Mouse (Mus musculus): ENCODE measurements around the gene Dleu7.

Dleu7 gene

DNA sequence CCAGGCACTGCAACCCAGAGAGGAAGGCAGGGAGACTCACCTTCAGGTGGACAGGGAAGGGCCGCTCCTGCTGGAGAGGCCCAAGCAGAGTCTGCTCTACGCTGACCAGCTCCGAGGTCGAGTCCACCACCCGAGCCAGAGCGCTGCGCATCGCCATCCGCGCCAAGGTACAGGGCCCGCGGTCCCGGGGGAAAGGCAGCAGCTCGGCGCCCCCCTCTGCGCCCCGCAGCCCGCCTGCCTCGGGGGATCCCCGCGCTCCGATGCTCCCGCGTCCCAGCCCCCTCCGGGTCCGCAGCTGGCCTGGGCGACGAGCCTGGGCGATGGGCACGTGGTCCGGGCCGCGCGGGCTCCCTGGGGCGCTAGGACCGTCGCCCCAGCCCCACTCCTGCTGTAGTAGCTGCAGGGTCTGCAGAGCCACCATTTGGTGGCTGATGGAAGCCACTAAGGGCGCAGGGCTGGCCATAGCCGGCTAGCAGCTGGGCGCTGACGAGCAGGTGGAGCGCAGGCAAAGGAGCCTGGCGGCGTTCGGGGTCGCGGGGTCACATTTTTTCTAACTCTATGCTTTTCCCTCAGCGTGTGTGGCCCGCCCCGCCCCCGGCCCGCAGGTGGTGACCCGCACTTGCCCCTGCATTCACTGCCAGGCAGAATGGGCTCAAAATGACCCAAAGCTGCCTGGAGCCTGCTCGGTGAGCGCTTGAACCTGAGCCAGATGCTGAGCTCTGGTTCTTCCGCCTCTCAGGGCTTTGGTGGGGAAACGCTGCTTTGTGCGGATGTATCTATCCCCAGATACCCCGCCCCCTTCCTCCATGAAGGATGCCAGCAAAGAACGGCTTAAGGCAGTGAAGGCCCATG is at the start of gene Dleu7, which contains the start of gene Rnaseh2b:
Dleu7 (minus strand) TSS at position 560 of the 852 bp plus-strand sequence.
Rnaseh2b (plus strand) TSS at position 102 of the 852 bp plus-strand sequence.
- peak; percentile 5 for DNase-seq

- DNase-seq = peak; percentile 10
These were observed 49.2 kb upstream of the Dleu7 start for GRCm38 (mm10) chr14:62341887-62342642.

- peak; percentile 20 for DNase-seq
These were observed 46.3 kb upstream of the Dleu7 start for GRCm38 (mm10) chr14:62339196-62339595.

DNA sequence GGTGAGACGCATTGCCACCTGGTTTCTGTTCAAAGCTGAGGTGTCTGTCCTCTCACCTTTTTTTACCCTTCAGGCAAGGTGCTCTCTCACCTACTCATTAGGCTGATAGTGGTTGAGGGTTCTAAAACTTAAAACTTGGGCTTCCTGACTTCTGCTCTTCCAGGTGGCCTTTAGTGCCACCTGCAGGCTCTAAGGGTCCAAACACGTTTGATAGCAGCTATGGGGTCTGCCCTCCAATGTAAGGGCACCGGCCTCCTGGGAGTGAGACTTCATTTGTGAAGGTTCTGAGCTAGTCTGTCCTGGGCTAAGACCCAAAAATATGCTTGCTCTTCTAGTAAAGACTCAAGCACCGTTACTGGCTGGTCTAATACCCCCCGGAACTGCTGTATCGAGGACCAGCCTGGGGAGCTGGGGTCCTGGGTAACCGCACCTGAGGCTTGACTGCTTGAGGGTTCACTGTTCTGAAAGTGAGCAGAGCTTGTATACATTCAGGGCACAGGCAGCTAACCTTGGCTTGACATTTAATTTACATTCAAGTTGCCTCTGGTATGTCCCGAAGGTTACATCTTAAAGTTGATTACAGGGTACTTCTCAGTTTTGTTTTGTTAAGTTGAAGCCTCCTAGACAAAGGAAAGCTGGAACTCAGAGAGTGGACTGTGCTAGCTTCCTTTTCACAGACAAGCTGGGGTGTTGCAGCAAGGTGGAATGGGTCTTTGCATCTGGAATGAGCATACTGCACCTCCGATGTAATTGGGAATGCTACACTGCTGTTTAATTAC is 41.3 kb upstream of the Dleu7 start:
- no peak for DNase-seq

DNA sequence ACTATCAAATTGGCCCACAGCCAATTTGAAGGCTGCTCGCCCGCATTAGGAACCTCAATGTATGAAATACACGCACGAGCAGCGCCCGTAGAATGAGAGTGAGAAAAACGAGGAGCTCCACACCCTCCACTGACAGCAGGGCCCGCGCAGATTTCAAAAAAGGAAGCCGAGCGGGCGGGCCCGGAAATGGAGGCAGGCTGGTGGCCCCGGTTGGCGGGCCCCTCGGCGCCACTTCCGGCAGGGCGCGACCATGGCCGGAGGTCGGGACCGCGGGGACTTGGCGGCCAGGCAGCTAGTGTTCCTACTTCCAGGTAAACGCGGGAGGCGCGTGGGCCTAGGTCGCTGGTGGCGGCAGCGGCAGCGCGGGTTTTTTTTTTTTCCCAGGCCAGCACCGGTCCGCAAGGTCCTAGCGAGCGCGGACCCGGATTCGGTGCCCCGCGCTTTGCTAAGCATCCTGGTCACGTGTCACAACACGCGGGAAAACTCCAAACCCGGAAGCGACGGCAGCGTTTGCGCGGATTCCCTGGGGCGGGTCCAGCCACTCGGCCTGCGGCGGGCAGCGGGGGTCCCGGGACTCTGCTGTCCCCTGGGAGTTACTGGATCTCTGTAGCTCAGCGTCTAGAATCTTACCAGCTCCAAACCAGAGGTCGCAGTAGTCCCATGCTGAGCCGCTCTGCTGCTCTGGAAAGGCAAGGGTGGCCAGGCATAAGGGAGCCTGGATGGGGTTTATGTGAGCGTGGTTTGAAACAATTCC is 39.2 kb upstream of the Dleu7 start:
- DNase-seq = peak; percentile 90

GRCm38 (mm10) chr14:62331457-62331856 is 38.6 kb upstream of the Dleu7 start:
- DNase-seq = no peak

GRCm38 (mm10) chr14:62329631-62330030 is 36.8 kb upstream of the Dleu7 start:
- peak; percentile 9 for DNase-seq

DNA sequence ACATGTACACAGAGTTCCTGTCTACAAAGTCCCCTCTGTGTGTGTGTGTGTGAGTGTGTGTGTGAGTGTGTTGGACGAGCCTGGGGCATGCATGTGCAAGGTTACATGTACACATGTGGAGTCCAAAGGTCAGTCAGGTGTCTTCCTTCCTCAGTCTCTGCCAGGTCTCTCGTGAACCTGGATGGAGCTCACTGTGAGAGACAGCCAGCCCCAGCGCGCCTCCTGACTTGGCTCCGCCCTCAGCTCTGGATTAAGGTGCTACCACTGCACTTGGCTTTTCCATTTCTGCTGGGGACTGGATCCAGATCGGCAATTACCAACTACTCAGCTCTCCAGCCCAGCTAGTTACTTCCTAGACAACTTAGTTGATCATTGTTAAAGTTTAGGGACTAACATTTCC is 35.8 kb upstream of the Dleu7 start:
- DNase-seq = no peak

DNA sequence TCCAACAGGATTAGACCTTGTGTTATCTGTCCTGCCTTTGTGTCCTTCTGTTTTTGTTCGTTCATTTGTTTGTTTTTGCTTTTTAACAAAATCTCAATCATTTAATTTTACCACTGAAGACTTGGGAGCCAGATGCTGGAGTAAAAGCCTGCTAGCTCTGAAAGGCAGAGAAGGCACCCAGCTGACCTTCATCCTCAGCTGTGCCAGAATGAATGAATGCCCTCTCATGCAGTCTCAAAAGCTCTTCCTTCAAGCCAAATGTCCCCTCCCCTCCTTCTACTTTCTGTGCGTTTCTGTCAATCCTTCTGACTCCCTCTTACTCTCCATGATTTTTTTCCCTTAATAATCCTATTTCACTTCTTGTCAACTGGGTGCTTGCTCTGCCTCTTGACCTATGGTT is 34.3 kb upstream of the Dleu7 start:
- DNase-seq = no peak

GRCm38 (mm10) chr14:62326026-62326425 is 33.2 kb upstream of the Dleu7 start:
- DNase-seq = no peak

- DNase-seq = no peak
These were observed 32.1 kb upstream of the Dleu7 start for GRCm38 (mm10) chr14:62324943-62325342.

GRCm38 (mm10) chr14:62323457-62323856 is 30.6 kb upstream of the Dleu7 start:
- no peak for DNase-seq

DNA sequence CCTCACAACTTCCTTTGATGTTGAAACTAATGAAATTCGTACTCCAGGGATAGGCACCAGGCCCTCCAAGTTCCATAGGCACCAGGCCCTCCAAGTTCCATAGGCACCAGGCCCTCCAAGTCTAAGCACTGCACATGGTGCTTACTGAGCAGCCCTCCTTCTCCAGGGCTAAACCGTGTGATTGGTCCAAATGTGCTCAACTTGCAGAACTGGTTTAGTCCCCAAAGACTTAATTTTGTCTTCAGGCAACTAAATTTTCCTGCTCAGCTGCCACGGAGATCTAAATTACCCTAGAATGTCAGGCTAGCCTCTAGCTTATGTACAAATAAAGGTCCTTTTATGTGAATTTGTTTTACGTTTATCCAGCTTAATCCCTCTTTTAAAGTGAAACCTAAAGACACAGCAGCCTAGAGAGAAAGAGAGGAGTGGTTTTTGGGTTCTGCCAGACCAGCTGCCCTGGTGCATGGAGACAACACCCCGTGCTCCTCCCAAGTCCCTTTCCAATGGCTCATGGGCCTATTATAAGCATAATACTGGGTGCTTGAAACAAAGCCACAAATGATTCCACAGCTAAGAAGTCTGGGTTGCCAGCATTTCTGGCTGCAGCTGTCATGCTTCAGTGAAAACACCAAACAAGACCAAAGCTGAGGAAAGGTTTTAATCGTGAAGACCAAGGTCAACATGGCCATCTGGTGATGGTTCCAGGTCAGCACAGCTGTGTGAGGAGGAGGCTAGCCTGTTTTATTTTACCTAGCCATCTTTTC is 29.9 kb upstream of the Dleu7 start:
- DNase-seq = no peak

DNA sequence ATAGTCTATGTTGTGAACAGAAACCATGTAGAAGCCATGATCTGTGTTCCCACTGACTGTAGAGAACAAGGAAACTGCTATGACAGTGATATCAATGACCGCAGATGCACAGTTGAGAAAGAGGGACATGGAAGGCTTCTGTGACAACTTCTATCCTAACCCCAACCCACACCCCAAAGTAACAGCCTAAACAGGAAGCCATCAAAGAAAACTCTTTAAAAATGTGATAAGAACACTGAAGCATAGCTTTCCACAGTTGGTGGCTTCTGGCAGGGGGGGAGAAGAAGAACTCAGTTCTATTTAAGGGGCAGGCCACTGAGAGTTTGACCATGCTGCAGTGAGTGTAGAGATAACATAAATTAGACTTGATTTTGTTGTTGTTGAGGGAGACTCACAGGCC is 18.8 kb upstream of the Dleu7 start:
- no peak for DNase-seq

DNA sequence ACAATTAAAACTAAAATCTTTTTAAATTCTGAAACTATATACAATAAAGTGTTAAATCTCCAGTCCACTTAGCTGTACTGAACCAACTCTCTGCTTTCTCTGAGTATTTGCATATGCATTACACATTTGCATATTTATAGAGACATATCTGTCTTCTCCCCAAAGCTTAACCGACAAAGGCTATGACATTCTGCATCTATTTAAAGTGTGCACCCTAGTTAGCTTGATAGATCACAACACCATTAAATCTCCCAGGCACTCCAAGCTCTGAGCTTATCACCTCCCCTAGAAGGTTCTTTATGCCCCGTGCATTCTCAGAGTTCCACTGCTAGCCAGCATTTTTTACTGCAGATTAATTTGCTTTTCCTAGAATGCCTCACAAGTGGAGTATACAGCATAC is 16.2 kb upstream of the Dleu7 start:
- no peak for DNase-seq

DNA sequence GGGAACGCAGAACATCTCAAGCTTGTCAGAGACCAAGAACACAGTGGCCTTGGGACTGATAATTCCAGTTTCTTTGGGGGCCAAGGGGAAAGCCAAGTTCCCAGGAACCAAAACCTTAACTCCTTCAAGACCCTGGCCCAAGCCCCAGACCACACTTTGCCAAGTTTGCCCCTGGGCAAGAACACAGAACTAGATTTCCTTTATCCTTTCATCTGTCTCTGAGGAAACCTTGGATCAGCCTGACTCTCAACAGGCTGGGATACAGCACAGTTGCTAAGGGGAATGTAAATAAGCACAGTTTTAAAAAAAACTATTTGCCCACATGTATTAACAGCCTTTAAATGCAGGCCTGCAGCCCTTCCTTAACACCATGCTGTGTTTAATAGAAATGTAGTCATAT is 14.7 kb upstream of the Dleu7 start:
- no peak for DNase-seq

DNA sequence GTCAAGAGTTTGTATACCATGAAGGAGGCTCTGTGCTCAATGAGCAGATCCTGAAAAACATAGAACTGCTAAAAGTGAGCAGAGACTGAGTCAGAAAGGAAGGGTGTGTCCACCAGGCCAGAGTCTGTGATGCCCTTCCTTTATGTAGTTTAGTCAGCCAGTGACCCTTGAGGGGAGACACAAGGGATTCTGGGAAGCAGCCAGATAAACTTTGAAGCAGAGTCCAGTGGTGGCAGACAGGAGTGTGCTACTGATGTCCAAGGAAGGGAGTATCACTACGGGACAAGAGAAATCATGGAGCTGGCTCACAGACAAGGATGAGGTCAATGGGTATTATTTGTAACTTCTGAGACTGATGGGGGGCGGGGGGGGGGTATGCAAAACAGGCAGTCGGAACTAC is 7.2 kb upstream of the Dleu7 start:
- DNase-seq = no peak

- DNase-seq = no peak
These were observed 6.0 kb upstream of the Dleu7 start for GRCm38 (mm10) chr14:62298808-62299207.

- no peak for DNase-seq
These were observed 720 bp downstream of the Dleu7 start for GRCm38 (mm10) chr14:62292166-62292487.

GRCm38 (mm10) chr14:62291406-62291987 is 1.4 kb downstream of the Dleu7 start:
- DNase-seq = no peak

DNA sequence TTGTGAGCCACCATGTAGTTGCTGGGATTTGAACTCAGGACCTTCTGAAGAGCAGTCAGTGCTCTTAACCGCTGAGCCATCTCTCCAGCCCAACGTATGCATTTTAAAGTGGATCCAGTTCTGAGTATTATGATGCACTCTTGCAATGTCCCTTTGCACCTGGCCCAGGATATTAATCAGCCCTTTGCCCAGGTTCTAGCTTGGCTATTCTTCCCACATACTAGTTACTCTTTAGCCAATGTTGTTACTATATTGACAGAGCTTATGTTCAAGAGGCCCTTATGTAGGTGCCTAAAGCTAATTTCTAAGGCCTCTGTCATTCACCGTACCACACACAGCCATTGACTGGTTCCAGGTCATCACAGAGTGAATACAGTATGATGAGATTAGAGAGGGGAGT is 4.1 kb downstream of the Dleu7 start:
- DNase-seq = no peak
